Mouse (Mus musculus): ENCODE measurements around the gene Dhdh. TPM values are rescaled to one million over a fixed set of nuclear protein-coding genes. Genes with fewer than 3 reads are reported as not detected.
"Not testable (repeated sequence)": the region's sequence is repeated elsewhere in the genome, so short reads cannot be mapped to it uniquely, and the experiment has no call there.

Dhdh gene
- polyA plus RNA-seq, 1 experiment from 2014 or later, result 3.0 TPM

- H3K4me1 ChIP-seq (replicated peaks; ENCODE audit: control insufficient read depth, insufficient read depth, low read length), result peaks cover 13% of the 10 kb centered on the region
- no peaks in the 10 kb centered on the region for H3K27me3 ChIP-seq (replicated peaks; ENCODE audit: control insufficient read depth, insufficient read depth, low read length)
- H3K36me3 ChIP-seq (ENCODE audit: control insufficient read depth, insufficient read depth), result peaks cover 9% of the 10 kb centered on the region; the same call in 1 of the 2 replicates
- under 1% methylated on average over 56 of the region's 58 CpGs for WGBS
- peak within 1 kb of the TSS; percentile 88 for H3K4me3 ChIP-seq (replicated peaks; ENCODE audit: low read length)
- peak within 1 kb of the TSS; percentile 91 for H3K9ac ChIP-seq (replicated peaks; ENCODE audit: low read depth, low read length)
- peak within 1 kb of the TSS; percentile 65 for H3K27ac ChIP-seq (ENCODE audit: low read length)
- H3K4me2 ChIP-seq (ENCODE audit: low read length), result peak within 1 kb of the TSS; percentile 85
- no peaks in the 10 kb centered on the region for H3K9me3 ChIP-seq (ENCODE audit: control insufficient read depth, low read length)
- peak; percentile 72 for ATAC-seq
Measured at GRCm38 (mm10) chr7:45466283-45467089, 22.1 kb downstream of the Dhdh start, which contains the start of gene Bax. Bax (minus strand) TSS chr7:45466898.

- H3K4me3 ChIP-seq (replicated peaks; ENCODE audit: low read length), result peak overlapping the region; percentile 88
- H3K9ac ChIP-seq (replicated peaks; ENCODE audit: low read depth, low read length), result peak overlapping the region; percentile 91; the same call in 1 of the 2 replicates
- H3K27me3 ChIP-seq (replicated peaks; ENCODE audit: control insufficient read depth, insufficient read depth, low read length), result no peaks in the 10 kb centered on the region
- ATAC-seq, result no peak
- H3K4me1 ChIP-seq (replicated peaks; ENCODE audit: control insufficient read depth, insufficient read depth, low read length), result peaks cover 20% of the 10 kb centered on the region
- no peak overlapping the region for H3K27ac ChIP-seq (ENCODE audit: low read length)
- no peaks in the 10 kb centered on the region for H3K9me3 ChIP-seq (ENCODE audit: control insufficient read depth, low read length)
- peak overlapping the region; percentile 85 for H3K4me2 ChIP-seq (ENCODE audit: low read length)
- H3K36me3 ChIP-seq (ENCODE audit: control insufficient read depth, insufficient read depth), result peaks cover 9% of the 10 kb centered on the region; the same call in 1 of the 2 replicates
- 69% methylated on average over 9 of the region's 9 CpGs for WGBS
Measured at GRCm38 (mm10) chr7:45465549-45465948, 23.1 kb downstream of the Dhdh start.

GRCm38 (mm10) chr7:45465112-45465511, 23.5 kb downstream of the Dhdh start:
- 96% methylated on average over 12 of the region's 12 CpGs for WGBS
- no peak overlapping the region for H3K4me3 ChIP-seq (replicated peaks; ENCODE audit: low read length)
- peaks cover 24% of the 10 kb centered on the region for H3K4me1 ChIP-seq (replicated peaks; ENCODE audit: control insufficient read depth, insufficient read depth, low read length)
- ATAC-seq, result no peak
- H3K27me3 ChIP-seq (replicated peaks; ENCODE audit: control insufficient read depth, insufficient read depth, low read length), result no peaks in the 10 kb centered on the region
- H3K9me3 ChIP-seq (ENCODE audit: control insufficient read depth, low read length), result no peaks in the 10 kb centered on the region
- H3K9ac ChIP-seq (replicated peaks; ENCODE audit: low read depth, low read length), result no peak overlapping the region
- no peak overlapping the region for H3K4me2 ChIP-seq (ENCODE audit: low read length)
- no peak overlapping the region for H3K27ac ChIP-seq (ENCODE audit: low read length)
- H3K36me3 ChIP-seq (ENCODE audit: control insufficient read depth, insufficient read depth), result peaks cover 9% of the 10 kb centered on the region; the same call in 1 of the 2 replicates

GRCm38 (mm10) chr7:45463987-45464778, 24.4 kb downstream of the Dhdh start:
- Histone ChIP-seq H3K9ac (replicated peaks; ENCODE audit: low read depth, low read length) (no peak overlapping the region), H3K36me3 (ENCODE audit: control insufficient read depth, insufficient read depth) (peaks cover 9% of the 10 kb centered on the region; the same call in 1 of the 2 replicates), H3K27me3 (replicated peaks; ENCODE audit: control insufficient read depth, insufficient read depth, low read length) (no peaks in the 10 kb centered on the region), H3K27ac (ENCODE audit: low read length) (no peak overlapping the region), H3K9me3 (ENCODE audit: control insufficient read depth, low read length) (no peaks in the 10 kb centered on the region), H3K4me1 (replicated peaks; ENCODE audit: control insufficient read depth, insufficient read depth, low read length) (peaks cover 25% of the 10 kb centered on the region), H3K4me2 (ENCODE audit: low read length) (no peak overlapping the region), H3K4me3 (replicated peaks; ENCODE audit: low read length) (no peak overlapping the region)
- WGBS, result 93% methylated on average over 7 of the region's 7 CpGs
- ATAC-seq, result no peak

GRCm38 (mm10) chr7:45462868-45463267, 25.7 kb downstream of the Dhdh start:
- Histone ChIP-seq H3K4me1 (replicated peaks; ENCODE audit: control insufficient read depth, insufficient read depth, low read length) (peaks cover 30% of the 10 kb centered on the region), H3K36me3 (ENCODE audit: control insufficient read depth, insufficient read depth) (peaks cover 13% of the 10 kb centered on the region; the same call in 1 of the 2 replicates)
- H3K4me3 ChIP-seq (replicated peaks; ENCODE audit: low read length); H3K4me2 ChIP-seq (ENCODE audit: low read length); H3K27ac ChIP-seq (ENCODE audit: low read length); ATAC-seq; H3K27me3 ChIP-seq (replicated peaks; ENCODE audit: control insufficient read depth, insufficient read depth, low read length); H3K9ac ChIP-seq (replicated peaks; ENCODE audit: low read depth, low read length); H3K9me3 ChIP-seq (ENCODE audit: control insufficient read depth, low read length): not testable (repeated sequence)
- WGBS, result 78% methylated on average over 4 of the region's 4 CpGs

GRCm38 (mm10) chr7:45462325-45462724, 26.3 kb downstream of the Dhdh start:
- H3K36me3 ChIP-seq (ENCODE audit: control insufficient read depth, insufficient read depth), result peaks cover 17% of the 10 kb centered on the region; the same call in 1 of the 2 replicates
- no peak overlapping the region for H3K27ac ChIP-seq (ENCODE audit: low read length)
- ATAC-seq, result no peak
- no peak overlapping the region for H3K4me3 ChIP-seq (replicated peaks; ENCODE audit: low read length)
- H3K9ac ChIP-seq (replicated peaks; ENCODE audit: low read depth, low read length), result no peak overlapping the region
- H3K4me1 ChIP-seq (replicated peaks; ENCODE audit: control insufficient read depth, insufficient read depth, low read length), result peaks cover 35% of the 10 kb centered on the region
- 91% methylated on average over 4 of the region's 4 CpGs for WGBS
- no peak overlapping the region for H3K4me2 ChIP-seq (ENCODE audit: low read length)
- no peaks in the 10 kb centered on the region for H3K27me3 ChIP-seq (replicated peaks; ENCODE audit: control insufficient read depth, insufficient read depth, low read length)
- no peaks in the 10 kb centered on the region for H3K9me3 ChIP-seq (ENCODE audit: control insufficient read depth, low read length)

- Histone ChIP-seq H3K4me1 (replicated peaks; ENCODE audit: control insufficient read depth, insufficient read depth, low read length) (peaks cover 41% of the 10 kb centered on the region), H3K4me3 (replicated peaks; ENCODE audit: low read length) (no peak overlapping the region), H3K9me3 (ENCODE audit: control insufficient read depth, low read length) (no peaks in the 10 kb centered on the region), H3K4me2 (ENCODE audit: low read length) (no peak overlapping the region), H3K9ac (replicated peaks; ENCODE audit: low read depth, low read length) (no peak overlapping the region), H3K36me3 (ENCODE audit: control insufficient read depth, insufficient read depth) (peaks cover 21% of the 10 kb centered on the region; the same call in 1 of the 2 replicates), H3K27me3 (replicated peaks; ENCODE audit: control insufficient read depth, insufficient read depth, low read length) (no peaks in the 10 kb centered on the region), H3K27ac (ENCODE audit: low read length) (no peak overlapping the region)
- WGBS, result 95% methylated on average over 4 of the region's 4 CpGs
- ATAC-seq, result no peak
Measured at GRCm38 (mm10) chr7:45461781-45462180, 26.8 kb downstream of the Dhdh start.

GRCm38 (mm10) chr7:45461326-45461725, 27.3 kb downstream of the Dhdh start:
- Histone ChIP-seq H3K36me3 (ENCODE audit: control insufficient read depth, insufficient read depth) (peaks cover 21% of the 10 kb centered on the region; the same call in 1 of the 2 replicates), H3K4me1 (replicated peaks; ENCODE audit: control insufficient read depth, insufficient read depth, low read length) (peaks cover 43% of the 10 kb centered on the region), H3K9ac (replicated peaks; ENCODE audit: low read depth, low read length) (no peak overlapping the region), H3K27ac (ENCODE audit: low read length) (no peak overlapping the region), H3K27me3 (replicated peaks; ENCODE audit: control insufficient read depth, insufficient read depth, low read length) (no peaks in the 10 kb centered on the region), H3K4me2 (ENCODE audit: low read length) (no peak overlapping the region), H3K4me3 (replicated peaks; ENCODE audit: low read length) (no peak overlapping the region), H3K9me3 (ENCODE audit: control insufficient read depth, low read length) (no peaks in the 10 kb centered on the region)
- 73% methylated on average over 5 of the region's 5 CpGs for WGBS
- ATAC-seq, result no peak

- Histone ChIP-seq H3K27me3 (replicated peaks; ENCODE audit: control insufficient read depth, insufficient read depth, low read length) (no peaks in the 10 kb centered on the region), H3K9ac (replicated peaks; ENCODE audit: low read depth, low read length) (0 out of 2 replicates have a peak overlapping the region, but pooled peaks have one; percentile 15), H3K36me3 (ENCODE audit: control insufficient read depth, insufficient read depth) (peaks cover 21% of the 10 kb centered on the region; the same call in 1 of the 2 replicates), H3K4me3 (replicated peaks; ENCODE audit: low read length) (no peak overlapping the region), H3K9me3 (ENCODE audit: control insufficient read depth, low read length) (no peaks in the 10 kb centered on the region), H3K4me1 (replicated peaks; ENCODE audit: control insufficient read depth, insufficient read depth, low read length) (peaks cover 39% of the 10 kb centered on the region), H3K4me2 (ENCODE audit: low read length) (no peak overlapping the region), H3K27ac (ENCODE audit: low read length) (peak overlapping the region; percentile 85)
- no peak for ATAC-seq
- WGBS, result 51% methylated on average over 13 of the region's 13 CpGs
Measured at GRCm38 (mm10) chr7:45460860-45461314, 27.7 kb downstream of the Dhdh start.

All from forebrain, embryonic 16.5 days (tissue).